Mouse (Mus musculus) heart, embryonic 13.5 days (tissue): ENCODE measurements around the gene Ccr6. TPM values are rescaled to one million over a fixed set of nuclear protein-coding genes. Genes with fewer than 3 reads are reported as not detected.

ENCODE experiments used
- ATAC-seq: fragments of 200-750 bp; cut with Nextera tagmentation; 2 replicates; pipeline ENCODE4 v1.8.0; 2017; ENCODE audit warnings: moderate TSS enrichment; ENCODE audit not compliant: insufficient number of reproducible peaks, low FRiP score, low TSS enrichment; ENCODE audit errors: extremely low read depth
- H3K27ac ChIP-seq: fragments of 300-500 bp; sonication (generic); replicated peaks from 2 replicates; pipeline ENCODE4 v1.5.1; 2015; ENCODE audit warnings: moderate library complexity, mild to moderate bottlenecking, inconsistent platforms
- H3K27me3 ChIP-seq: fragments of 300-500 bp; sonication (generic); replicated peaks from 2 replicates; pipeline ENCODE4 v1.6.1; 2015; ENCODE audit warnings: mild to moderate bottlenecking, inconsistent platforms
- H3K36me3 ChIP-seq: fragments of 300-500 bp; sonication (generic); 2 replicates; pipeline ENCODE4 v1.6.1; 2015; ENCODE audit warnings: mild to moderate bottlenecking, inconsistent platforms
- H3K4me1 ChIP-seq: fragments of 300-500 bp; sonication (generic); 2 replicates; pipeline ENCODE4 v1.6.1; 2015; ENCODE audit warnings: inconsistent platforms
- H3K4me2 ChIP-seq: fragments of 300-500 bp; sonication (generic); 2 replicates; pipeline ENCODE4 v1.6.1; 2015; ENCODE audit warnings: inconsistent platforms, mild to moderate bottlenecking, moderate library complexity
- H3K4me3 ChIP-seq: fragments of 300-500 bp; sonication (generic); 2 replicates; pipeline ENCODE4 v1.5.1; 2015; ENCODE audit warnings: moderate library complexity, mild to moderate bottlenecking, inconsistent platforms
- H3K9ac ChIP-seq: fragments of 300-500 bp; sonication (generic); 2 replicates; pipeline ENCODE4 v1.6.1; 2015; ENCODE audit warnings: inconsistent platforms, mild to moderate bottlenecking, moderate library complexity
- H3K9me3 ChIP-seq: fragments of 300-500 bp; sonication (generic); 2 replicates; pipeline ENCODE4 v1.6.1; 2016; ENCODE audit warnings: inconsistent platforms
- WGBS: fragments of 180-500 bp; shearing (Covaris S2); methylation state at CpG from one replicate; pipeline ENCODE4 v1.1.7; 2015; ENCODE audit warnings: mixed read lengths; 5-methylcytosine and 5-hydroxymethylcytosine counted together
- polyA plus RNA-seq: library from polyadenylated mRNA; unstranded; fragments of >200 nt; fragmentation: Nextera tagmentation; extraction: Ambion mirVana; gene quantifications from 2 replicates; pipeline ENCODE4 v1.2.1, GENCODE M21; 2015

The Ccr6 gene
- polyA plus RNA-seq, 1 experiment from 2014 or later, result not detected

DNA sequence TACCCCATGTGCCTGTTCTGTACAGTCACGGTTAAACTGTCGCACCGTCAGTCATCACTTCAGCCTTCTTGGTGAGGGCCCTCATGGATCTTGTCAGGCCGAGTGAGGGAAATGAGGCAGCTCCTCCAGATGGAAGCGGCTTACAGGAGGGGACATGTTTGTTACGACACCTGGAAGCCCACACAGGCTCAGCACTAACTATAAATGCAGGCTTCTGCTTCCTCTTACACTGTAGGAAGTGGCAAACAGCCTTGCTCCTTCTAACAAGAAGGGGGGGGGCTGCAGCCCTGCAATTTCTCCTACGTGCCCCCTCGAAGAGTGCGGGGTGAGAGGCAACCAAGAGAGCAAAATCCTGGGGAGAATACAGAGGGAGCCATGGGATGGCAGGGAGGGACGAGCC is 25.2 kb upstream of the Ccr6 start:
- H3K27ac ChIP-seq, result no peak overlapping the region
- no peaks in the 10 kb centered on the region for H3K36me3 ChIP-seq
- no peaks in the 10 kb centered on the region for H3K4me1 ChIP-seq
- peaks cover 13% of the 10 kb centered on the region for H3K27me3 ChIP-seq
- H3K9ac ChIP-seq, result no peak overlapping the region
- H3K4me2 ChIP-seq, result no peak overlapping the region
- WGBS, result 61% methylated on average over 10 of the region's 10 CpGs
- H3K9me3 ChIP-seq, result no peaks in the 10 kb centered on the region
- ATAC-seq, result no peak
- H3K4me3 ChIP-seq, result no peak overlapping the region

DNA sequence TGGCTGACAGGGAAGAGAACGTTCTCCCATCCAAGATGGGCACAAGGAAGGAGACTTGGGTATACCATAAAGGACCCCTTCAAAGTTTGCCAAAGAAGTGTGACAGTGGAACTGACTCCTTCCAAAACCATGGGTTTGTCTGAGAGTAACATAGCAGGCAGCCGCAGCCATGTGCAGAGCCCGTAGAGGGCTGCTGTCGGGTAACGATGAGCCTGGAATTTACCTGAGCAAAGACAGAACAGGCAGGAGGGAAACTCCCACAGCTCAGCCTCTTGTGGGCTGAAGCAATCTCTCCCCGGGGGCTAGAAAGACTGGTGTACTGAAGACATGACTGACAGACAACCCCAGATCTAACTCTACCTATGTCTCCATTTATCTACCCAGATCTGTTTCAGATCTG is 24.4 kb upstream of the Ccr6 start:
- no peaks in the 10 kb centered on the region for H3K36me3 ChIP-seq
- no peak overlapping the region for H3K4me3 ChIP-seq
- H3K9me3 ChIP-seq, result no peaks in the 10 kb centered on the region
- no peaks in the 10 kb centered on the region for H3K4me1 ChIP-seq
- 73% methylated on average over 6 of the region's 6 CpGs for WGBS
- no peak for ATAC-seq
- H3K4me2 ChIP-seq, result no peak overlapping the region
- peaks cover 13% of the 10 kb centered on the region for H3K27me3 ChIP-seq
- H3K9ac ChIP-seq, result no peak overlapping the region
- no peak overlapping the region for H3K27ac ChIP-seq

DNA sequence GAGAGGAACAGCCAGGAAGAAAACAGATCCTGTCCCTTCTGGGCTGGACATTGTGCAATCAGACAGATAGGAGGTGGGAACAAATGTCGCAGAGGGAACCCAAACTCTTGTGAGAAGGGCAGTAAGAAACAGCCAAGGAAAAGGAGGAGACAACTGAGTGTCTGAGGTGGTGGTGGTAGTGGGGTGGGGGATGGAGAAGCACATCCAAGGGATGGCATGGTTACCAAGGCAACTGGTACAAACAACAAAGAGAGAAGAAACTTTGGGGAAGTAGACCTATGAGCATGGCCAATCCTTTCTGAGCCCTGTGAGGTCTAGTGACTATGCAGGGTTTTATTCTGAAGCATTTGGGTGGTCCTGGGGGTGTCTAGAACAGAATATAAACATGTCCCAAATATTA is 21.5 kb upstream of the Ccr6 start:
- no peaks in the 10 kb centered on the region for H3K9me3 ChIP-seq

DNA sequence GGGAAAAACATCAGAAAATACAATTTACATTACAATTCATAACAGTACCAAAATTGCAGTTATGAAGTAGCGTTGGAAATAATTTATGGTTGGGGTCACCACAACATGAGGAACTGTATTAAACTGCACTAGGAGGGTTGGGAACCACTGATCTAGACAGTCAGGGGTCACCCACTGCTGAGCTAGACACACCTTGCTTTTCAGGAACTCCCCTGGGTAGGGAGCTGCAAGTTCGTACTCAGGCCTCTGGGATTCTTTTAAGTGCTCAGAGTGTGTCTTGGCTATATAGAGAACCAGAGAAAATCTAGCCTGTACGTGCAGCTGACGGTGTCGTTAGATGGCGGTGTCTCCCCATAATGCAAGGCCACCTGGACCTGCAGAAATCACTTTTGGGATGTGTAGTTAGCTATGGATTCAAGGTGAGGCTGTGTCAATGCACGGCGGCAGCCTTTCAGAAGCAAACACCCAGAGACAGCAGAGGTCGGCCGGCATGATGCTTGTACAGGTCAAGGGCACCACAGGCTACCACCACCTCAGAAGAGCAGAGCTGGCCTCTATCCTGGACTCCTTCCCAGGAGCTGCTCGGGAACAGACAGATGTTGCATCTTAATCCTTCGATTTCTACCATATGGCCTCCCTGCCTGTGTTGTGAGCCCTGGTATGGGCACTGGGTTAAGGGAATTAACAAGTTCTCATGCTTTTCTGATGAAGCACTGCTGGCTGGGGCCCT is 20.7 kb upstream of the Ccr6 start:
- no peak for ATAC-seq
- no peaks in the 10 kb centered on the region for H3K36me3 ChIP-seq
- 85% methylated on average over 12 of the region's 12 CpGs for WGBS
- H3K4me3 ChIP-seq, result no peak overlapping the region
- H3K27ac ChIP-seq, result no peak overlapping the region
- H3K4me2 ChIP-seq, result no peak overlapping the region
- no peaks in the 10 kb centered on the region for H3K4me1 ChIP-seq
- no peak overlapping the region for H3K9ac ChIP-seq
- no peaks in the 10 kb centered on the region for H3K9me3 ChIP-seq
- H3K27me3 ChIP-seq, result peaks cover 13% of the 10 kb centered on the region

More for the DNA sequence above, 21.5 kb upstream of the Ccr6 start:
- 64% methylated on average over 1 of the region's 1 CpGs for WGBS
- H3K27me3 ChIP-seq, result peaks cover 13% of the 10 kb centered on the region
- H3K4me1 ChIP-seq, result no peaks in the 10 kb centered on the region
- H3K9ac ChIP-seq, result no peak overlapping the region
- H3K4me3 ChIP-seq, result no peak overlapping the region
- no peaks in the 10 kb centered on the region for H3K36me3 ChIP-seq
- no peak overlapping the region for H3K4me2 ChIP-seq
- no peak for ATAC-seq
- H3K27ac ChIP-seq, result no peak overlapping the region

DNA sequence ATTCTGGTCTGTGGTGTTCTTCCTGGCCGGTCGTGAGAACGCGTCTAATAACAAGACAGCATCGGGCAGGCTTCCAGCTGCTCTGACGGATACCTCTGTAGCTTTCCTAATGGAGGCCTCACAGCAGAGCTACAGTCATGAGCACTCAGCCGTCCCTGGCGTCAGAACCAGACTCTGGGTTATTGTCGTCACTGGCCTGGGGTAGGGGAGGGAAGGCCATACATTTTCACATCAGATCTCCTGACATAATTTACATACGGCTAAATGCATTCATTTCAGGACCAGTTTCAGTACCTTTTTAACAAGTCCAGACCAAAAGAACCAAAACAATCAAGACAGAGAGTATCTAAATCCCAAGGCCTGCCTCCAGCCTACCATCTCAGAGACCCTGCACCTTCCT is 12.6 kb upstream of the Ccr6 start:
- H3K9ac ChIP-seq, result no peak overlapping the region
- no peak overlapping the region for H3K27ac ChIP-seq

DNA sequence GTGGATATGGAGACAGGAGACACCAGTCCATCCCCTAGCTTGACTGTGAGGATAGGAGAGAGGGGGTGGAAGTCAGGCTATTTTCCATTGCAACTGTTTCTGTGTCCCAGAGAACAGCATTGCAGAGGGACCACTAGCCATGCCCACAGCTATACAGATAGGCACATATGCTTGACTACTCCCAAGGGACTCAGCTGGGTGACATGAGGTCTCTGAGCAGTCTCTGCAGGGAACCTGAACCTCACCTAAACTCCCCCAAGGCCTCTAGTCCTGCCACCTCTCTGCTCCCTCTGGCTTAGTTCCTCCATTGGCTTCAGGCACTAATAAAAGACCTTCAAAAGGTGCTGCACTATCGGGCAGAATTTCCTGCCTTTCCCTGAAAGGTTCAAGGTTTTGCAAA is 11.8 kb upstream of the Ccr6 start:
- no peaks in the 10 kb centered on the region for H3K9me3 ChIP-seq
- 59% methylated on average over 1 of the region's 1 CpGs for WGBS
- ATAC-seq, result no peak
- 0 out of 2 replicates have a peak, but pooled peaks cover 4% of the 10 kb centered on the region for H3K4me1 ChIP-seq
- H3K4me3 ChIP-seq, result no peak overlapping the region
- no peaks in the 10 kb centered on the region for H3K27me3 ChIP-seq
- no peak overlapping the region for H3K27ac ChIP-seq
- H3K9ac ChIP-seq, result no peak overlapping the region
- H3K36me3 ChIP-seq, result no peaks in the 10 kb centered on the region
- no peak overlapping the region for H3K4me2 ChIP-seq

More for the DNA sequence above, 12.6 kb upstream of the Ccr6 start:
- Histone ChIP-seq H3K4me3 (no peak overlapping the region), H3K9me3 (no peaks in the 10 kb centered on the region), H3K27me3 (no peaks in the 10 kb centered on the region), H3K4me2 (no peak overlapping the region), H3K36me3 (no peaks in the 10 kb centered on the region), H3K4me1 (no peaks in the 10 kb centered on the region)
- no peak for ATAC-seq
- 76% methylated on average over 10 of the region's 10 CpGs for WGBS

DNA sequence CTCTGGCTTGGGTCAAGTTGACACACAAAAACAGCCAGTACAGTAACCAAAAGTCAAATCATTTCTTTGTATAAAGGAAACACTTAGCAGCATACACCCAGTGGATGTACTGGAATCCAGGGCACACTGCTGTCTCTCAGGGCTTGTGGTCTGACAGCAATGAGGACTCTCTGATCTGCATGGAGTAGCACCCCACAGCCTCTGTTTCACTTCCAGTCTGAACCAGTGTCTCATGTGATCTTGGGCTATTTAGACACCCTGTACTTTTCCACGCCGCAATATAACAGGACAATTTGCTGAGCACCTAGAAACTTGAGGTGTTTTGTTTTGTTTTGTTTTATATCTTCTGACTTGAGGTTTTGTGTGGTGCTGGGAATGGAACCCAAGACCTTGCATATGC is 10.7 kb upstream of the Ccr6 start:
- Histone ChIP-seq H3K9ac (no peak overlapping the region), H3K36me3 (no peaks in the 10 kb centered on the region), H3K27ac (no peak overlapping the region), H3K27me3 (no peaks in the 10 kb centered on the region), H3K4me2 (no peak overlapping the region), H3K4me1 (0 out of 2 replicates have a peak, but pooled peaks cover 4% of the 10 kb centered on the region), H3K4me3 (no peak overlapping the region), H3K9me3 (no peaks in the 10 kb centered on the region)
- no peak for ATAC-seq
- WGBS, result 84% methylated on average over 2 of the region's 2 CpGs

DNA sequence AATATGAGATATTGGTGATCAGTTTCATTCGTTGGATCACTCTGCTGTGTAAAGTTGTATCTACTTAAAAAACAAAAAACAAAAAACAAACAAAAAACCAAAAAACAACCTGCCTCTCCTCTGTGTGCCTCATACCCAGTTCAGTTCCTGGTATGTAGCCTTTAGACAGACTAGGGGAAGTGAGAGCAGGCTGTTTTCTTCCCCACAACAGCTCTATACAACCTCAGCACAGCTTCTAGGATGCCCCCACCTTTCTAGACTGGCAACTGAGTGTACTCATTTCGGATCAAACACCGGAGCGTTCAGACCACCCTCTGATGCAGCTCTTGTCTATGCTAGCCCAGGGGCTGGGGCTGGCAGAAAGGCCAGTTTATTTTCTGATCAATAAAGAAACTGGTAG is 10.1 kb upstream of the Ccr6 start:
- ATAC-seq, result no peak
- Histone ChIP-seq H3K36me3 (no peaks in the 10 kb centered on the region), H3K27ac (no peak overlapping the region), H3K27me3 (no peaks in the 10 kb centered on the region), H3K4me1 (0 out of 2 replicates have a peak, but pooled peaks cover 4% of the 10 kb centered on the region), H3K4me2 (no peak overlapping the region), H3K9ac (no peak overlapping the region), H3K4me3 (no peak overlapping the region), H3K9me3 (no peaks in the 10 kb centered on the region)
- 82% methylated on average over 4 of the region's 4 CpGs for WGBS

DNA sequence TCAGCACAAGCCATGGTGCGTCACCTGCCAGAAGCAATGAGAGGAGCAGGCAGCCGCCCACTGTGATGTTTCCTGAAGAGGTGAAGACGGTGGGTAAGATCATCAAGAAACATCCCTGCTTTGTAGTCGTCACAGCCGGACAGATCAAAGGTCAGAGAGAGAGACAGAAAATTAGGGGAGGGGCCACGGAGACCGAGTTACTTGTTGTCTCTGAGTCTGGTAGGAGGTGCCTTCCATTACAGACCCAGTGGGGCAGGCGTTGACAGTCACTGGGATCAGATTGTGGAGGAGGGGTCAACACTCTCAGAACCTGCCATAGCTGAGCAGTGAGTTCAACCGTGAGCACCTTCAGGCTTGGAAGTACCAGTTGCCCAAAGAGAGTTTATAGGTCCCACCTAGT is 7.2 kb upstream of the Ccr6 start:
- WGBS, result 35% methylated on average over 9 of the region's 9 CpGs
- Histone ChIP-seq H3K27ac (no peak overlapping the region), H3K4me2 (no peak overlapping the region), H3K4me3 (no peak overlapping the region), H3K9me3 (no peaks in the 10 kb centered on the region), H3K36me3 (no peaks in the 10 kb centered on the region), H3K27me3 (0 out of 2 replicates have a peak, but pooled peaks cover 3% of the 10 kb centered on the region), H3K9ac (no peak overlapping the region), H3K4me1 (peaks cover 12% of the 10 kb centered on the region; the same call in 1 of the 2 replicates)
- no peak for ATAC-seq

DNA sequence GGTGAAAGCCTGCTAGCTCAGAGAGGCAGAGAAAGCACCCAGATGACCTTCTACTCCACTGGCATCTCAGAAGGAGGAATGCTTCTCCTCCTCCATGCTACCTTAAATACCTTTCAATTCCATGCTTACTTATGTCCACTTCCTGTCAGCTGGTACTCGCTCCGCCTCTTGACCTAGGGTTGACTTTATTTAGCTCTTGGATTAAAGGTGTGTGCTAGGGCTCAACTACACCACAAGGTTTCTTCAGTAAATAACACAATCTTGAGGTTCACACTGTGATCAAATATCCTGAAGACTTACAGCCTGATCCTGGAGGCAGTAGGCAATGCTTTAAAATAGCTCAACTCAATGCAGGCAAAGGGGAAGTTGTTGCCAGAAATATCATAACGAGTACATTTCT is 6.2 kb upstream of the Ccr6 start:
- 80% methylated on average over 3 of the region's 3 CpGs for WGBS
- Histone ChIP-seq H3K27me3 (0 out of 2 replicates have a peak, but pooled peaks cover 3% of the 10 kb centered on the region), H3K4me3 (no peak overlapping the region), H3K4me1 (peaks cover 12% of the 10 kb centered on the region; the same call in 1 of the 2 replicates), H3K9ac (no peak overlapping the region), H3K9me3 (no peaks in the 10 kb centered on the region), H3K36me3 (no peaks in the 10 kb centered on the region), H3K4me2 (no peak overlapping the region), H3K27ac (no peak overlapping the region)
- ATAC-seq, result no peak

DNA sequence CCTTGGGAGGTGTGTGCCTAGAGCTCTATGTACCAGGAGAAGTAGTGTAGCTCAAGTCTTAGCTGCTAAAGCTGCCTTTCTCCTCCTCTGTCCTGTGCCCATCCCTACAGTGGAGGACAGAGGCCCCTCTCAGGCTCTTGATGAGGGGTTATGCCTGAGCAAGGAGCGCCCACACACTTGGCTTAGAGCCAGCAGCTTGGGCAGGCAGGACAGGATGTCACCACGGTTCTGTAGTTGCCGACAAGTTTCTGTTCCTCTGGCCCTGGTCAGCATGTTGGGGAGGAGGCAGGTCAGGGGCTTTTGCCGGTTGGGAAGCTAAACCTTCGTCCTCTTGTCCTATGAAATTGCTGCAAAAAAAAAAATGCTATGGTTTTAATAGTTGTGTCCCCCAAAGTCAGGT is 3.8 kb upstream of the Ccr6 start:
- peaks cover 14% of the 10 kb centered on the region; the same call in 1 of the 2 replicates for H3K27me3 ChIP-seq
- H3K9me3 ChIP-seq, result no peaks in the 10 kb centered on the region
- H3K4me2 ChIP-seq, result no peak overlapping the region
- peaks cover 12% of the 10 kb centered on the region; the same call in 1 of the 2 replicates for H3K4me1 ChIP-seq
- no peak overlapping the region for H3K4me3 ChIP-seq
- no peak for ATAC-seq
- 23% methylated on average over 5 of the region's 5 CpGs for WGBS
- H3K9ac ChIP-seq, result no peak overlapping the region
- no peak overlapping the region for H3K27ac ChIP-seq
- no peaks in the 10 kb centered on the region for H3K36me3 ChIP-seq

DNA sequence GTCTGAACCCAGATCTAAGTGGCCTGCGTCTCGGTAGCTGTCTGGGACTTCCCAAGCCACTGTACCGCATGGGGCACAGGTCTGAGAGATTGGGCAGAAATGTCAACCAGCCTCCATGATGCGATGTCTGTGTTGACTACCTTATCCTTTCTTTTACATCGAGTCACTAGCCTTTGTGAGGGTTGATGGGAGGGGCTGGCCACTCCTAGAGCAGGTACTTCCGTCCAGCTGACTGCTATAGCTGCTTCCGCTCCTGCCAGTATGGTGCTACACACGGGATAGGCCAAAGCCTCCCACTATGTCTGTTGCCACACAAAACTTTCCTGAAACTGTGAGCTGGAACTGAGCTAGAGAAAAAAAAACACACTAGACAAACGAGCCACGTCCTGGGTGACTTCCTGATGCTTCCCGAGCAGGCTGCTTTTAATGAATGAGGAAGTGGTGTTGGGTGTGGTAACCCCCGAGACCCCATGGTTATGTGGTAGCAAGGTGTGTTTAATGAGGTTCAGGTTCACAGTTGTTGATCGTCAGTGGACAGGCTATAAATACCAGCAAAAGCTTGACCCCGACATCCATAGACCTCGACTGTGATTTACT is 2.1 kb upstream of the Ccr6 start:
- Histone ChIP-seq H3K36me3 (no peaks in the 10 kb centered on the region), H3K4me1 (peaks cover 9% of the 10 kb centered on the region; the same call in 1 of the 2 replicates), H3K4me2 (no peak overlapping the region), H3K9ac (no peak overlapping the region), H3K9me3 (no peaks in the 10 kb centered on the region), H3K27ac (no peak overlapping the region), H3K27me3 (peaks cover 17% of the 10 kb centered on the region; the same call in 1 of the 2 replicates), H3K4me3 (no peak overlapping the region)
- no peak for ATAC-seq
- WGBS, result 66% methylated on average over 15 of the region's 15 CpGs
